Mouse (Mus musculus): Measurements from ENCODE around the gene Atat1.

GRCm38 (mm10) chr17:35879245-35880057 is 30.4 kb downstream of the Atat1 start, which contains the start of gene Dhx16:
- TF ChIP-seq CTCF (IDR thresholded peaks at IDR 0.05; ENCODE audit: borderline replicate concordance, control insufficient read depth, extremely low read depth, insufficient read depth, low read length, poor library complexity): peak; percentile 60; the same call in 1 of the 2 replicates
- 0 out of 2 replicates have a peak, but pooled peaks have one; percentile 31 for TF ChIP-seq POLR2A (IDR thresholded peaks at IDR 0.05; ENCODE audit: control insufficient read depth, extremely low read depth, insufficient read depth, low read length, poor library complexity)

Measured in thymus, adult 2 months (tissue).